Mouse (Mus musculus) neutrophil, adult 59 days (primary cell): Measurements from ENCODE around the gene Itgb7. TPM values are rescaled to one million over a fixed set of nuclear protein-coding genes. Genes with fewer than 3 reads are reported as not detected.

Experiments used
- total RNA-seq, 2 experiments: library from RNA; stranded (reverse); gene quantifications; 1 replicate in 1 of 2; 2 replicates in 1 of 2; pipeline ENCODE4 v1.2.4; 2023

Gene Itgb7
- total RNA-seq: 100 to 1,000 TPM; 191 to 291 TPM

DNA sequence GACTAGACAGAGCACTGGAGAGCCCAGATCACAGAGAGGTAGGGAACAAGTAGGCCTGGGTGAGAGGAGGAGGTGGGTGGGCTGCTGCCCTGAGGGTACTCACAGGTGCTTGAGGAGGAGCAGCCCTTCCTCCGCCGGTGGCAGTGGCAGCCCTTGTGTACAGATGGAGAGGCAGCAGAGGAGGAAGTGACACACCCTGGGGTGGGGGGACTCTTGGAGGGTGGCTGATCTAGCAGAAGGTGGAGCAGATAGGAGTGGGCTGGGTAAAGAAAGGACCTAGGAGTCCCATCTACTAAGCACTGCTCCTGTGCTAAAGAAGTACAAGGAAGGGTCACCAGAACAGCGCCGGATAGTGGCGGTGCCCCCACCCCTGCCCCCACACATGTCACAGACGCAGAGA is at the start of gene Itgb7:
Gene Itgb7, minus strand, starts transcription at position 197 of the 400 bp plus-strand sequence.

DNA sequence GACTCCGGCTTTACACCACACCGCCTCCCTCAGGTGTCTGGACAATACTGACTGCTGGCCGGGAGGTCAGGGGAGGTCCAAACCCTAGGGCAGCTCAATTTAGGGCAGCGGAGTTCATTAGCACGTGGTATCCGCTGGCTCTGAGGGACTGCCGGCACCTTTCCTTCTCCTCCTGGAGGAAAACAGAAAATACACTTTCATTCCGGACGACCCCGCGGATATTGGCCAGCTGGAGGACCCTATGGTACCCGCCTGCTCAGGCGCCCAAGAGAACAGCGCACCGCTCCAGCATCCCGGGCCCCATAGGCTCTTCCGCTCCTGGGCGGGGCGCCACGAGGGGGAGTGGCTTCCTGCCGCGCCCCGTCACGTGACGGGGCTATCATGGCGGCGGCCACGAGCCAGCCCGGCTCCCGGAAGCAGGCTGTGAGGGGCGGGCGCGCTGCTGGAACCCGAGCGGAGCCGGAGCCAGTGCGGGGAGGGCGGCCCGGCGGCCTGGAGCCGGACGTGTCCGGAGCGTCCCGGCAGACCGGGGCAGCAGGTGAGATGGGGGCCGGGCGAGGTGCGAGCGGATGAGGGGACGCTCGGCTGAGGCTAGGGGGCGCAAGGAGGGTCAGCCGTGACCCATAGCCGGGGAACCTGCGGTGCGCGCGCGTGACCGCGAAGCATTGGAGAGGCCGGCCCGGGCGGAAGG is 47.5 kb upstream of the Itgb7 start, which contains the start of gene Mfsd5:
Gene Mfsd5, plus strand, starts transcription at position 363 of the 691 bp plus-strand sequence.

DNA sequence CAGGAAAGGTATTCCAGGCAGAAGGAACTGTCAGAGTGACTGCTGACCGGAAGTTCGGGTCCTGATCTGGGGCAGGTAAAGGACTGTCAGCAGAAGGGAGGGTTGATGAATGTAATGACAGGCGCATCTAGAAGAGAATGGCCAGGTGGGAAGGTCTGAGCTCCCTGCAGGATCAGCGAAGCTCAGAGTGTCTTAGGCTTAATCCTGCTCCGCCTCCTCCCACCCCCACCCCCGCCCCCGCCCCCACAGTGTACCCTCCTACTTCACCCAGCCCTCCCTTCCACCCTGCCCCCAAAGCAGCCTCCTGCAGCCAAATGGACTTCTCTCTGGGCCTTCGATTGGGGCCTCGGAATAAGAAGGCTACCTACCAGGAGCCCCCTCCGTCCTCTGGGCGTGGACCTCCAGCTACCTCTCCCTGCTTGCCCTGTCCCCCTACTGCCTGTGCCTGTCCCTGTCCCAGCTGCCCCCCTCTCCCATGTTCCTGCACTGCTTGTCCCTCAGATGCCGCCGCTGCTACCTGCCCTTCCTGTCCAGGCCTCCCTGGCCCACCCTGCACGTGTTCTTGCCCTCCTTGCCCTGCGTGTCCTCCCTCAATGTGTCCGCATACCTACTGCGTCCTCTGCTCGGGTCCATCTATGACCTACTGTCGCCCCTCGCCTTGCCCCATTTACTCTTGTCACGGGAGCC is 38.7 kb upstream of the Itgb7 start, which contains the start of gene Gm9918:
Gene Gm9918, plus strand, starts transcription at position 290 of the 687 bp plus-strand sequence.

DNA sequence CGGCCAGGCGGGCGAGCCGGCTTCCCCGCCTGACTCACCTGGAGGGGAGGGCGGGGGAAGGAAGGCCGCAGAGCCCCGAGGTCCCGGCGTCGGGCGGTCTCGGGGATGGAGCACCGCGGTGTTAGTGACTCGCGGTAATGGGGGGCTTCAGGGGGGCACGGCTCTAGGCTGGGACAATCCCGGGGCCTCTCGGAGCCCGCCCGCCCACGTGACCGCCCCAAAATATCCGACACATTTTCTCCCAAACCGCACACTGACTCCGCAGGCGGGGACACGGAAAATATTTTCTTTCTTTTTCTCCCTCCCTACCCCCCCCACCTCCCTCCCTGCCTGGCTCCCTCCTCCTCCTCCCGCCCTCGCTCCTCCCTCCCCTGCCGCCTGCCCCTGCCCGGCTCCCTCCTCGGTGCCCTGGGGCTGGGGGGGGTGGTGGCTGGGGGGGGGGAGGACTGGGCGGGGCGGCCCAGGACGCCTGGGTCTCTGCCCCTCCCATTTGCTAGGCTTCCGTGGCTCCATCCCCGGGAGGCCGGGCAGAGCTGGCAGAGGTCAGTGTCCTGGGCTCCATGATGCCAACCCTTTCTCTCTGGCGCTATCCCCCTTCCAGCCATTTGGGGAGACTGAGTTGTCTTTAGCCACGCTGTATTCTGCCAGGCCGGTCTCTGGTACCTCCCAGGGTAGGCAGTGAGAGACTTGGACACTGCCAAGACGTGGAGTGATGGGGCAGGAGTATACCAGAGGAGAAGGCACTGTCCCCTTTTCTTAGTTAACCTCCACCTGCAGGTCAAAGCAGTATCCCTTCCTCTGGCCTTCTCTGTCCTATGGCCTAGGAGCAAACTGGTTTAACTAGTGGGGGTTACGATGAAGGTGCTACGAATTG is 25.7 kb upstream of the Itgb7 start, which contains the start of gene Rarg:
Gene Rarg, minus strand, starts transcription at position 316 of the 874 bp plus-strand sequence.

DNA sequence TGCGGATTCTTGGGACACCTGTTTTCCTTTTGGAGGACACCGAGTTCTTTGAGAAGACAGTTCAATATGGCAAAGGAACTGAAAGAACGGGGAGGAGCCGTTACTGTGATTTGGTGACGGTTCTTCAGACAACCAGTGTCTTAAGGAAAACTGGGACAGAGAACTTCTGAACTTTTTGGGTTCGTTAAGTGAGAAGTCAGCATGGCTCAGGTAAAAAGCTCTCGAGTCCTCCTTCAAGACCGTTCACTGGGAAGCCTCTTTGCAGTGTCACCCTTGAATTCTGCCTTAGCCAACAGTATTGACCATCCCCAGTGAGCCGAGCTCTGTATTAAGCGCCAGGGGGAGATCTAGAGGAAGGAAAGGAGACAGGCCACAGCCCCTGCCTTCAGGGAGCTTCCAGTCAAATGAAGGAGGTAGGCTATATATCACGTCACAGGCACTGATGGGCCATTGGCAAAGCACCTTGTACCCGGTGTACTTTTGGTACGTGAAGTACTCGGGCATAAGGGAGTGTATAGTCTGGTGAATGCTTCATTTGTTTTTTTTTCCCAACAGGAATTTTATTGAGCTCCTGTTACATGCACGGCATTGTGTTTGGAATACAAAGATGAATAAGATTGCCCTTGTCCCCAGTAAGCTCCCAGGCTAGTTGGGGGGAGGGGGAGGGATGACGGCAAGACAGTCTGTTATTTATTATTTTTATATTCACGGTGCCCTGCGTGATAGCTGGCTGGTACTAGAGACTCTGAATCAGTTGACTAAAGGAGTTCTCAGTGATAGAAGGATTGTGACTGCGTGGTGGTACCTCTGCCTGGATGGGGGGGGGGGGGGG is 26.9 kb downstream of the Itgb7 start, which contains the start of gene Csad:
Gene Csad, minus strand, starts transcription at position 51 of the 832 bp plus-strand sequence.

DNA sequence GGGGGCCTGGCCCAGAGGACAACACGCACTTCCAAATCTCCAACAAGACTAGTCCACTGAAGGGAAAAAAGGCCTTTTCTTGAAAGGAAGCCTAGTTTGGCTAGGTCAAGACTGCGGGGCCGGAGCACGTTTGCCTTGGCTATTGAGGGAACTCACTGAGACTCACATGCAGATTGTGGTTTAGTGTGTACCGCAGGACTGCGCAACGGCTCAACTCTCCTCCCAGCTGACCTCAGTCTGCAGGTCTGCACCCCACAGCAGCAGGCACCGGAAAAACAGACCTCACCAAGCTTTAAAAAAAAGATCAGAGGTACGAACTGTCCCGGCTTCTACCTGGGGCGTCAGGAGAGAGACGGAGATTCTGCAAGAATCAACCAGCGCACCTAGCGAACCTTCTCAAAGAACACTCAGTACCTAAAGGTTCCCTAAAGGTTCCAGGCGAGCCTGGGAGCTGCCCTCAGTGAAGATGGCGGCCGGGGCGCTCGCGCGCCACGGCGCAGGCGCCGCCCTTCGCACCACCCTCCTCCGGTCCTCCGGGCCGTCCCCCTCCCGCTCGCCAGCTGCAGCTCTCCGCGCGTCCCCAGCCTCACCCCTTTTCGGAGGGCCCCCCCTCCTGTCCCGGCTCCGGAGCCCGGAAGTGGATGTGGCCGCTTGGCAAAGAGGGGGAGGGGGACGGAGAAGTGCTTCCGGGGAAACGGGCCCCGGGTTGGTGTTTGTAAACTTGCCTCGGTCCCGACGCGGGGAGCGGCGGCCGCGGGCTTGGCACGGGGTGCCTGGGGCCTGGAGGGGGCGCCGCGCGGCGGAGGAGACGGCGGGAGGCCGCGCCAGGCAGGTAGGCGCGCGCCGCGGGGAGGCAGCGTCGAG is 28.5 kb downstream of the Itgb7 start, which contains the start of gene Zfp740:
Gene Zfp740, plus strand, starts transcription at position 279 of the 864 bp plus-strand sequence.

Other genes starting within 250 kb of the Itgb7 start
- gene Krt8, start 227.5 kb downstream of the Itgb7 start, total RNA-seq: not detected
- gene Krt18, start 203.8 kb downstream of the Itgb7 start, total RNA-seq: under 1 TPM; 0.26 to 0.73 TPM
- 100 to 1,000 TPM; 127 to 136 TPM for gene Eif4b, start 158.2 kb downstream of the Itgb7 start, total RNA-seq
- gene Tns2, start 131.5 kb downstream of the Itgb7 start, total RNA-seq: 1 to 10 TPM; 1.4 TPM
- gene Spryd3, start 95.7 kb downstream of the Itgb7 start, total RNA-seq: 10 to 100 TPM; 21.7 to 27.2 TPM
- not detected for gene Igfbp6, start 87.6 kb downstream of the Itgb7 start, total RNA-seq
- gene Soat2, start 81.4 kb downstream of the Itgb7 start, total RNA-seq: under 1 TPM; 0.62 to 0.87 TPM
- 10 to 100 TPM; 78.9 to 84.1 TPM for gene Zfp740, start 28.7 kb downstream of the Itgb7 start, total RNA-seq
- 10 to 100 TPM; 21.4 to 23.3 TPM for gene Csad, start 27.2 kb downstream of the Itgb7 start, total RNA-seq
- 10 to 100 TPM; 37.8 to 49.0 TPM for gene Rarg, start 25.6 kb upstream of the Itgb7 start, total RNA-seq
- not detected for gene Gm9918, start 38.6 kb upstream of the Itgb7 start, total RNA-seq
- gene Mfsd5, start 47.5 kb upstream of the Itgb7 start, total RNA-seq: 10 to 100 TPM; 34.7 to 40.2 TPM
- gene Espl1, start 64.3 kb upstream of the Itgb7 start, total RNA-seq: 10 to 100 TPM; 37.9 to 49.1 TPM
- gene Pfdn5, start 94.2 kb upstream of the Itgb7 start, total RNA-seq: 100 to 1,000 TPM; 270 to 271 TPM
- 10 to 100 TPM; 30.6 to 32.7 TPM for gene Myg1, start 99.8 kb upstream of the Itgb7 start, total RNA-seq
- gene Aaas, start 118.8 kb upstream of the Itgb7 start, total RNA-seq: 10 to 100 TPM; 33.2 to 36.4 TPM
- not detected for gene Sp7, start 135.2 kb upstream of the Itgb7 start, total RNA-seq
- 100 to 1,000 TPM; 127 to 150 TPM for gene Sp1, start 174.2 kb upstream of the Itgb7 start, total RNA-seq
- 1 to 10 TPM in 1 of 2 experiments, under 1 TPM in 1; 0.24 to 1.1 TPM for gene Amhr2, start 213.4 kb upstream of the Itgb7 start, total RNA-seq
- gene Prr13, start 227.1 kb upstream of the Itgb7 start, total RNA-seq: 100 to 1,000 TPM; 364 to 378 TPM
- gene Pcbp2, start 238.6 kb upstream of the Itgb7 start, total RNA-seq: 100 to 1,000 TPM; 508 to 564 TPM